Mouse (Mus musculus) ES-E14 (cell line): ENCODE measurements around the gene Hydin.

Experiments
- CHD2 ChIP-seq: IDR thresholded peaks from 2 replicates; pipeline ENCODE4 v1.6.1; 2014; ENCODE audit warnings: mild to moderate bottlenecking, low read depth, low read length, inconsistent platforms
- HCFC1 ChIP-seq: IDR thresholded peaks from 2 replicates; pipeline ENCODE4 v1.6.1; 2012; ENCODE audit warnings: low read length, inconsistent platforms, borderline replicate concordance; ENCODE audit not compliant: insufficient read depth

DNA sequence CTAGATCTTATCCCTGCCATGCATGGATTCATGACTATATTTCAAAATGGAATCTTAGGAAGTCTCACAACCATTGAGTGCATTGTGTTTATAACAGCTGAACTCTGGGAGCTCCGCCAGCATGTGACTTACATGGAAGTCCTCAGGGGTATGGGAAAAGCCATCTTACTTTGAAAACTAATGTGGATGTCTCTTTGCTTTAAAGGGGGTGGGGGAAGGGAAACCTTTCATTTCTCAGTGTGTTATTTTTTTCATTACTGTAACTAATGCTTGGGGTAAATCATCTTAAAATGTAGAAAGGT is 9.4 kb downstream of the Hydin start:
- TF ChIP-seq HCFC1, result no peak
- no peak for TF ChIP-seq CHD2
